Mouse (Mus musculus) gastrocnemius, adult 8-10 months (tissue): Measurements from ENCODE around the gene Olfr1419. TPM values are rescaled to one million over a fixed set of nuclear protein-coding genes. Genes with fewer than 3 reads are reported as not detected.

Experiments
- microRNA-seq: library from miRNA; unstranded; fragments of <30 nt; microRNA quantifications from one replicate; pipeline ENCODE4 v1.2.0, GENCODE M21; 2022
- total RNA-seq, 4 experiments: library from RNA; stranded (reverse); gene quantifications; 2 replicates each; pipeline ENCODE4 v1.2.4; 2022

Gene Olfr1419
- total RNA-seq, 4 experiments from 2014 or later = not detected

Small RNAs within 50 kb of the gene (microRNA-seq; reads per million reads assigned to microRNA genes)
- not detected for gene Mir6994

Other genes starting within 250 kb of the Olfr1419 start
- not detected for gene Ms4a3, start 234.3 kb downstream of the Olfr1419 start, total RNA-seq
- not detected for gene Oosp2, start 214.5 kb downstream of the Olfr1419 start, total RNA-seq
- gene Oosp1, start 184.0 kb downstream of the Olfr1419 start, total RNA-seq = not detected
- not detected for gene Oosp3, start 178.1 kb downstream of the Olfr1419 start, total RNA-seq
- not detected for gene Gif, start 127.6 kb downstream of the Olfr1419 start, total RNA-seq
- 10 to 100 TPM; 57.8 to 69.5 (median 61.5) TPM for gene Mrpl16, start 104.7 kb downstream of the Olfr1419 start, total RNA-seq
- gene Stx3, start 55.7 kb downstream of the Olfr1419 start, total RNA-seq = 1 to 10 TPM in 3 of 4 experiments, under 1 TPM in 1; 0.97 to 1.8 (median 1.2) TPM
- not detected for gene Olfr1417, start 35.9 kb downstream of the Olfr1419 start, total RNA-seq
- gene Olfr1418, start 14.0 kb downstream of the Olfr1419 start, total RNA-seq = not detected
- gene Olfr1420, start 11.5 kb upstream of the Olfr1419 start, total RNA-seq = not detected
- gene Patl1, start 37.3 kb upstream of the Olfr1419 start, total RNA-seq = 10 to 100 TPM; 23.0 to 29.3 (median 24.5) TPM
- 10 to 100 TPM; 56.3 to 63.9 (median 59.4) TPM for gene Osbp, start 90.8 kb upstream of the Olfr1419 start, total RNA-seq
- gene Olfr1423, start 166.2 kb upstream of the Olfr1419 start, total RNA-seq = not detected
- gene Olfr1424, start 187.6 kb upstream of the Olfr1419 start, total RNA-seq = not detected
- not detected for gene Olfr1425, start 202.6 kb upstream of the Olfr1419 start, total RNA-seq
- not detected for gene Olfr1426, start 216.9 kb upstream of the Olfr1419 start, total RNA-seq
- not detected for gene Olfr1427, start 228.2 kb upstream of the Olfr1419 start, total RNA-seq
- gene Olfr1428, start 240.8 kb upstream of the Olfr1419 start, total RNA-seq = not detected
- gene Olfr76, start 248.1 kb upstream of the Olfr1419 start, total RNA-seq = not detected